Mouse (Mus musculus): ENCODE measurements around the gene Eif4h.
"Not testable (repeated sequence)": the region's sequence is repeated elsewhere in the genome, so short reads cannot be mapped to it uniquely, and the experiment has no call there.

Gene Eif4h

GRCm38 (mm10) chr5:134648976-134649375 is 9.7 kb upstream of the Eif4h start:
- DNase-seq (ENCODE audit: low read depth, low spot score) = not testable (repeated sequence)

- no peak for DNase-seq (ENCODE audit: low read depth, low spot score)
Measured at GRCm38 (mm10) chr5:134647394-134647793, 8.1 kb upstream of the Eif4h start.

GRCm38 (mm10) chr5:134646461-134646860 is 7.2 kb upstream of the Eif4h start:
- no peak for DNase-seq (ENCODE audit: low read depth, low spot score)

- DNase-seq (ENCODE audit: low read depth, low spot score) = no peak
Measured at GRCm38 (mm10) chr5:134644643-134645118, 5.4 kb upstream of the Eif4h start.

GRCm38 (mm10) chr5:134644121-134644520 is 4.8 kb upstream of the Eif4h start:
- no peak for DNase-seq (ENCODE audit: low read depth, low spot score)

- no peak for DNase-seq (ENCODE audit: low read depth, low spot score)
Measured at GRCm38 (mm10) chr5:134640371-134640770, 1.1 kb upstream of the Eif4h start.

GRCm38 (mm10) chr5:134638461-134639268 is 625 bp downstream of the Eif4h start:
- no peak for DNase-seq (ENCODE audit: low read depth, low spot score)

- no peak for DNase-seq (ENCODE audit: low read depth, low spot score)
Measured at GRCm38 (mm10) chr5:134637820-134638367, 1.4 kb downstream of the Eif4h start.

- no peak for DNase-seq (ENCODE audit: low read depth, low spot score)
Measured at GRCm38 (mm10) chr5:134632841-134633240, 6.4 kb downstream of the Eif4h start.

- no peak for DNase-seq (ENCODE audit: low read depth, low spot score)
Measured at GRCm38 (mm10) chr5:134630835-134631234, 8.5 kb downstream of the Eif4h start.

- DNase-seq (ENCODE audit: low read depth, low spot score) = no peak
Measured at GRCm38 (mm10) chr5:134629508-134629907, 9.8 kb downstream of the Eif4h start.

- DNase-seq (ENCODE audit: low read depth, low spot score) = no peak
Measured at GRCm38 (mm10) chr5:134622069-134622468, 17.2 kb downstream of the Eif4h start.

GRCm38 (mm10) chr5:134621099-134621640 is 18.1 kb downstream of the Eif4h start:
- no peak for DNase-seq (ENCODE audit: low read depth, low spot score)

- no peak for DNase-seq (ENCODE audit: low read depth, low spot score)
Measured at GRCm38 (mm10) chr5:134620457-134620856, 18.8 kb downstream of the Eif4h start.

GRCm38 (mm10) chr5:134617071-134617470 is 22.2 kb downstream of the Eif4h start:
- peak; percentile 20 for DNase-seq (ENCODE audit: low read depth, low spot score)

GRCm38 (mm10) chr5:134615780-134616179 is 23.5 kb downstream of the Eif4h start:
- no peak for DNase-seq (ENCODE audit: low read depth, low spot score)

GRCm38 (mm10) chr5:134615380-134615779 is 23.9 kb downstream of the Eif4h start:
- no peak for DNase-seq (ENCODE audit: low read depth, low spot score)

GRCm38 (mm10) chr5:134614802-134615201 is 24.5 kb downstream of the Eif4h start, which contains the start of gene Lat2:
TSS of gene Lat2 (minus strand) at chr5:134615025.
- no peak for DNase-seq (ENCODE audit: low read depth, low spot score)

- DNase-seq (ENCODE audit: low read depth, low spot score) = no peak
Measured at GRCm38 (mm10) chr5:134614296-134614695, 25.0 kb downstream of the Eif4h start.

- no peak for DNase-seq (ENCODE audit: low read depth, low spot score)
Measured at GRCm38 (mm10) chr5:134613727-134614126, 25.6 kb downstream of the Eif4h start.

- DNase-seq (ENCODE audit: low read depth, low spot score) = no peak
Measured at GRCm38 (mm10) chr5:134611810-134612521, 27.3 kb downstream of the Eif4h start.

All from retina, postnatal 7 days (tissue).